Mouse (Mus musculus) cerebellum, postnatal 14 days (tissue): ENCODE data around the gene Aqp12.

Source experiments
- DNase-seq, 2 experiments: peaks; one replicate each; pipeline ENCODE4 v3.0.0; 2021; ENCODE audit warnings: mixed read lengths in 2 of 2

Gene Aqp12

GRCm38 (mm10) chr1:93018716-93019115 is 12.6 kb downstream of the Aqp12 start:
- DNase-seq: peak; percentile 39 to 54

- no peak for DNase-seq
Measured at GRCm38 (mm10) chr1:93020602-93021001, 14.5 kb downstream of the Aqp12 start.

GRCm38 (mm10) chr1:93026600-93026999 is 20.5 kb downstream of the Aqp12 start:
- DNase-seq: no peak

GRCm38 (mm10) chr1:93029387-93029786 is 23.3 kb downstream of the Aqp12 start:
- DNase-seq: no peak

- DNase-seq: no peak
Measured at GRCm38 (mm10) chr1:93030060-93030459, 23.9 kb downstream of the Aqp12 start.

- DNase-seq: no peak
Measured at GRCm38 (mm10) chr1:93031199-93031598, 25.1 kb downstream of the Aqp12 start.

GRCm38 (mm10) chr1:93033989-93034388 is 27.9 kb downstream of the Aqp12 start:
- DNase-seq: no peak

GRCm38 (mm10) chr1:93035981-93036380 is 29.8 kb downstream of the Aqp12 start:
- DNase-seq: no peak

- no peak for DNase-seq
Measured at GRCm38 (mm10) chr1:93046153-93046789, 40.1 kb downstream of the Aqp12 start.

- peak; percentile 63 to 72 for DNase-seq
Measured at GRCm38 (mm10) chr1:93050071-93050470, 43.9 kb downstream of the Aqp12 start.

- no peak for DNase-seq
Measured at GRCm38 (mm10) chr1:93051124-93051833, 45.1 kb downstream of the Aqp12 start.
